Mouse (Mus musculus) urinary bladder, postnatal 25 days (tissue): ENCODE data around the gene Mrps2.

Experiments used
- DNase-seq: peaks from one replicate; pipeline ENCODE4 v3.0.0; 2022; ENCODE audit warnings: low spot score

Gene Mrps2

DNA sequence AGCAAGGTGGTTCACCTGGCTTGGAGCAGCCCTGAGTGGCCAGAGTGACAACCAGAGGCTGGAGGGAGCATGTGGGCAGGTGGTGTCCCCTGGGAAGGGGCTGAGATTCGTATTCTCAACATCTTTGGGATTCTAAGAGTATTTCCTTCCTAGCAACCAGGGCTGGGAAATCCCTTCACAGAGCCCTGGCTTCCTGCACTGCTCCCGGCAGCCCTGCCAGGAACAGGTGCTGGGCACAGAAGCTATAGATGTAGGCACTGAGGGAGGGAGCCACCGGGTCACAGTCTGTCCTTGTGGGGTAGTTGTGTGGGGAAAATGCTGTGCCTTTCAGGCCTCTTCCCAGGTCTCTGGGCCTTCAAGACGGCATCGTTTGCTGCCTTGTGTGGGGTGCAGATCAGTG is 52.7 kb downstream of the Mrps2 start:
- DNase-seq: no peak
